Mouse (Mus musculus) ES-Bruce4 (cell line): ENCODE data around the gene Il2ra. TPM values are rescaled to one million over a fixed set of nuclear protein-coding genes. Genes with fewer than 3 reads are reported as not detected.

Experiments
- H3K27ac ChIP-seq: 2 replicates; pipeline ENCODE4 v1.5.1; 2012; ENCODE audit warnings: low read length, inconsistent platforms; ENCODE audit not compliant: insufficient read depth
- H3K27me3 ChIP-seq: 2 replicates; pipeline ENCODE4 v1.6.1; 2012; ENCODE audit warnings: mild to moderate bottlenecking, low read length, inconsistent platforms; ENCODE audit not compliant: control insufficient read depth, poor library complexity, insufficient read depth, severe bottlenecking
- H3K36me3 ChIP-seq: 2 replicates; pipeline ENCODE4 v1.6.1; 2012; ENCODE audit warnings: inconsistent platforms, mild to moderate bottlenecking, low read length, moderate library complexity; ENCODE audit not compliant: control insufficient read depth, poor library complexity, insufficient read depth, severe bottlenecking
- H3K4me1 ChIP-seq: one replicate; pipeline ENCODE4 v1.8.1; 2011; ENCODE audit warnings: low read length; ENCODE audit not compliant: control insufficient read depth, insufficient read depth
- H3K4me3 ChIP-seq: 2 replicates; pipeline ENCODE4 v1.5.1; 2011; ENCODE audit warnings: low read depth, mild to moderate bottlenecking, low read length
- H3K9ac ChIP-seq: 2 replicates; pipeline ENCODE4 v1.6.1; 2012; ENCODE audit warnings: low read depth, mild to moderate bottlenecking, inconsistent platforms; ENCODE audit not compliant: poor library complexity, severe bottlenecking
- H3K9me3 ChIP-seq: replicated peaks from 2 replicates; pipeline ENCODE4 v1.6.1; 2012; ENCODE audit warnings: mild to moderate bottlenecking, low read length, inconsistent platforms; ENCODE audit not compliant: control insufficient read depth, poor library complexity, insufficient read depth, severe bottlenecking
- CTCF ChIP-seq: IDR thresholded peaks from one replicate; pipeline ENCODE4 v1.8.1; 2011; ENCODE audit warnings: low read depth, low read length
- EP300 ChIP-seq: IDR thresholded peaks from 2 replicates; pipeline ENCODE4 v1.6.1; 2011; ENCODE audit warnings: low read depth, low read length; ENCODE audit not compliant: insufficient read depth
- POLR2A ChIP-seq: IDR thresholded peaks from one replicate; pipeline ENCODE4 v1.8.1; 2011; ENCODE audit warnings: low read length; ENCODE audit not compliant: insufficient read depth
- polyA plus RNA-seq: library from polyadenylated mRNA; stranded (reverse); fragments of >200 nt; gene quantifications from 2 replicates; pipeline ENCODE4 v1.2.4, GENCODE M21; 2011; ENCODE audit warnings: low read depth; ENCODE audit not compliant: missing spikeins, insufficient read depth, insufficient read length

The Il2ra gene
- polyA plus RNA-seq, 1 experiment = not detected

DNA sequence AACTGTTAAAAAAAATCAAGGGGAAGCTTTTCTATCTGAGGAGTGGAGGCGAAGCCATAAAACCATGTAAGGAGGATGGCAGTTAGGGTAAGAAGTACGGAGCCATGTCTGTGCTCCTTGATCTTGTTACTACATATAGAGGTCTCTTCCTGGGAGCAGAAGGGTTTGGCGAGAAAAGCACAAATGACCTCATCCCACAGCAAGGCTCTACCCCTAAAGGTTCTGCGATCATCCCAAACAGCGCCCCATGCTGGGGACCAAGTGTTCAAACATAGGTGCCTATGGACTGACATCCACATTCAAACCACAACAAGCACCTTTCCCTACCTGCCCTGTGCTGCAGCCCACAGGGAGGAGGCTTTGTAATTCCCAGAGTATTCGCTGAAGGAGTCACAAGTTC, 21.8 kb downstream of the Il2ra start:
- Histone ChIP-seq H3K36me3 (no peaks in the 10 kb centered on the region), H3K4me1 (no peaks in the 10 kb centered on the region), H3K27me3 (no peaks in the 10 kb centered on the region; the same call in 1 of the 2 replicates), H3K4me3 (no peak overlapping the region), H3K27ac (no peak overlapping the region), H3K9ac (no peak overlapping the region), H3K9me3 (no peaks in the 10 kb centered on the region; the same call in 1 of the 2 replicates)
- TF ChIP-seq POLR2A (no peak), EP300 (no peak), CTCF (peak; percentile 40)

DNA sequence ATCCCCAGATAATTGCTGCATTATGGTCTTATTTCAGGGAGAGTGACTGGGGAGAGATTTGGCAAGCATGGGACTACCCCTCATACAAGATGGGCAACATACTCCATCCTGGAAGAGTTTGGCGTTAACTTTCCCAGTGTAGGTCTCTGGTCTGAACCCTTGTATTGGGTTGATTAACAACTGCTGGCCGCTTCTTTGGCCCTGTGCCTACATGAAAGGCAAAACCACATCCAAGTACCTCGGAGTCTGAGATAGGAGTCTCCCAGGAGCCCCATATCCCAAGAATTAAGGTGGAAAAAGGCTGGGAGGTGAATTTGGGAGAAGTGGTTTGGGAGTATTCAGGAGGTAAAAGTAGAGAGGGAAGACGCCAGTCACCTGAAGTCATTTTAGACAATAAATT, 22.2 kb downstream of the Il2ra start:
- Histone ChIP-seq H3K27ac (no peak overlapping the region), H3K4me1 (no peaks in the 10 kb centered on the region), H3K4me3 (no peak overlapping the region), H3K9me3 (no peaks in the 10 kb centered on the region; the same call in 1 of the 2 replicates), H3K9ac (no peak overlapping the region), H3K36me3 (no peaks in the 10 kb centered on the region), H3K27me3 (no peaks in the 10 kb centered on the region; the same call in 1 of the 2 replicates)
- TF ChIP-seq POLR2A (no peak), EP300 (no peak), CTCF (no peak)

DNA sequence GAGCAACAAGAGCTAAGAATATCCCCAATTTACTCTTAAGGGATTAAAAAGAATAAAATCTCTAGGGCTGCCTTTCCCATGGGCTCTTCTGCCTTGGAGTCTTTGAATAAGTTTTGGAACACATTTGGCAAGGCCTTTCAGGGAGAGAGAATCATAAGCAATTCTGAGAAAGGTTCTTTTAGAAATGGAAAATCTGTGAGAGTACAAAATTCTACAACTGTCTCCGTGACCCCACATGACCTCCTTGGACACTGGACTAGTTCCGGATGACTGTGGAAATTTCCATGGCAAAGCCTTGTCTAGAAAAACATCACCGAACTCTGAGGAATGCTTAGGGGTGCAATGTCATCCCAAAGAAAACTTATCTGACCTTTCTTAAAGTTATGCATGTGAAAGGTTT, 22.7 kb downstream of the Il2ra start:
- Histone ChIP-seq H3K9ac (no peak overlapping the region), H3K36me3 (no peaks in the 10 kb centered on the region), H3K27ac (no peak overlapping the region), H3K27me3 (no peaks in the 10 kb centered on the region; the same call in 1 of the 2 replicates), H3K4me3 (no peak overlapping the region), H3K9me3 (no peaks in the 10 kb centered on the region; the same call in 1 of the 2 replicates), H3K4me1 (no peaks in the 10 kb centered on the region)
- TF ChIP-seq EP300 (no peak), POLR2A (no peak), CTCF (no peak)

DNA sequence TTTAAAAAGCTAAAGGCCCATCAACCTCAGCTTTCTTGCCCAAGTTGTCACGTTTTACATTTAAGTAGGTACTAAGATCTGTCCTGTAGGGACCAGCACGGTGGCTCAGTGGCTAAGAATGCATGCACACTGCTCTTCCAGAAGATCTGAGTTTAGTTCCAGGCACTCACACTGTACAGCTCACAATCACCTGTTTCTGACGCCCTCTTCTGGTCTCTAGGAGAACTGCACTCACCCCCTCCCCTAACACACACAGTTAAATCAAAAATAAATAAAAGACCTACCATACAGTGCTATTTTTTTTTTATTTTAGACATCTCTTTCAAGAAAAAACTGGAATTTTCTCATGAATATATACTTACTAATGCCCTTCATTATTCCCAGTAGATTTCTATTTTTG, 29.5 kb downstream of the Il2ra start:
- Histone ChIP-seq H3K27me3 (no peaks in the 10 kb centered on the region), H3K4me1 (no peaks in the 10 kb centered on the region), H3K9ac (no peak overlapping the region), H3K9me3 (no peaks in the 10 kb centered on the region), H3K4me3 (no peak overlapping the region), H3K36me3 (no peaks in the 10 kb centered on the region), H3K27ac (no peak overlapping the region)
- TF ChIP-seq POLR2A (no peak), CTCF (peak; percentile 51), EP300 (no peak)

DNA sequence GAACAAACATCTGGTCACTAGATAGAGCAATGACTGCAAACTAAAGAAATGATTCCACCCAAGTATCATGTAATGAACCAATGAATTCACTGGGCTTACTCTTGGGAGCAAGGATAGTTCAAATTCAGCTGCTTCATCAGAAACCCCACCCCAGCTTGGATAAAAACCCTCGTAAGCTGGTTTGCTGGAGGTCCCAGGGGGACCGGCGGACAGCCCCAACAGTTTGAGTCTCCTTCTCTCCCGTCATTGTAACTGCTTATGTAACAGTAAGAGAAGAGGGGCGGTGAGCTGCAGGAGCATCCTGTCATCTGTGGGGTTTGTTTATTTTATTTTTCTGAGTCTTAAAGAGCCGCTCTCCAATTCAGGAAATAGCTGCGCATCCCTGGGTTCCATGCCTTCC, 37.0 kb downstream of the Il2ra start:
- Histone ChIP-seq H3K9ac (no peak overlapping the region), H3K9me3 (no peaks in the 10 kb centered on the region), H3K27me3 (0 out of 2 replicates have a peak, but pooled peaks cover 3% of the 10 kb centered on the region), H3K36me3 (no peaks in the 10 kb centered on the region), H3K4me1 (peaks cover 2% of the 10 kb centered on the region), H3K4me3 (no peak overlapping the region), H3K27ac (no peak overlapping the region)
- TF ChIP-seq CTCF = no peak

DNA sequence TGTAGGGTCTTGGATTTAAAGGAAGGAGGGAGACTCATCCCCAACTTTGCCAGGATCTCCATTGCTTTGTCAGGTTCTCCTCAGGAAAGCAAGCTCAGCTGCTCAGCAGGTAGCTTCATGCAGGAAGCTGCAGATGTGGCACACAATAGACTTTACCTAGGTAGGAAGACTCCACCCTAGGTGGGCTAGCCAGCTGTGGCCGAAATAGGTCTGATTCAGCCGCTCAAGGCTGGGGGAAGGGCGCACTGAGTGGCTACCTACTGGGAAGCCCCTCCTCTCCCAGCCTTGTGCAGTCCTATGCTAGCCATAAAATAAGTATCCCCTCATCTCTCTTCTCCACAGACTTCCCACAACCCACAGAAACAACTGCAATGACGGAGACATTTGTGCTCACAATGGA, 40.1 kb downstream of the Il2ra start:
- no peak for TF ChIP-seq CTCF
- no peak for TF ChIP-seq POLR2A
- peak; percentile 68; the same call in 1 of the 2 replicates for TF ChIP-seq EP300
- Histone ChIP-seq H3K4me1 (peaks cover 2% of the 10 kb centered on the region), H3K27me3 (0 out of 2 replicates have a peak, but pooled peaks cover 3% of the 10 kb centered on the region), H3K27ac (no peak overlapping the region), H3K9me3 (no peaks in the 10 kb centered on the region), H3K36me3 (no peaks in the 10 kb centered on the region), H3K4me3 (no peak overlapping the region), H3K9ac (no peak overlapping the region)
